Mouse (Mus musculus): ENCODE results near the gene Tbl1xr1. TPM values are rescaled to one million over a fixed set of nuclear protein-coding genes. Genes with fewer than 3 reads are reported as not detected.

Tbl1xr1 gene
- polyA plus RNA-seq, 2 experiments: 27.0 to 27.8 TPM

- no peak for TF ChIP-seq POLR2A (IDR thresholded peaks at IDR 0.05; ENCODE audit: borderline replicate concordance, extremely low read depth, insufficient read depth, insufficient read length)
- no peaks in the 10 kb centered on the region for H3K27me3 ChIP-seq (ENCODE audit: control insufficient read depth, insufficient read depth, low read length)
- DNase-seq (ENCODE audit: low spot score): no peak
- ATAC-seq (ENCODE audit: low FRiP score, low read depth): no peak
- H3K4me3 ChIP-seq (replicated peaks; ENCODE audit: low read length): no peak overlapping the region
- H3K4me2 ChIP-seq (replicated peaks; ENCODE audit: low read depth, low read length, severe bottlenecking): no peak overlapping the region
- peaks cover 20% of the 10 kb centered on the region for H3K4me1 ChIP-seq (ENCODE audit: control insufficient read depth, insufficient read depth, low read length)
- H3K9me3 ChIP-seq (ENCODE audit: control insufficient read depth, low read length): no peaks in the 10 kb centered on the region
- 52% methylated on average over 5 of the region's 5 CpGs for WGBS
- H3K27ac ChIP-seq (replicated peaks; ENCODE audit: low read depth, low read length): no peak overlapping the region
- H3K9ac ChIP-seq (ENCODE audit: low read depth, low read length, severe bottlenecking): no peak overlapping the region
- H3K36me3 ChIP-seq (ENCODE audit: control insufficient read depth, insufficient read depth, low read length): no peaks in the 10 kb centered on the region
Measured at GRCm38 (mm10) chr3:22103986-22104515, 27.6 kb downstream of the Tbl1xr1 start.

GRCm38 (mm10) chr3:22105471-22105870, 29.0 kb downstream of the Tbl1xr1 start:
- WGBS: 22% methylated on average over 6 of the region's 6 CpGs
- no peak for DNase-seq (ENCODE audit: low spot score)

DNA sequence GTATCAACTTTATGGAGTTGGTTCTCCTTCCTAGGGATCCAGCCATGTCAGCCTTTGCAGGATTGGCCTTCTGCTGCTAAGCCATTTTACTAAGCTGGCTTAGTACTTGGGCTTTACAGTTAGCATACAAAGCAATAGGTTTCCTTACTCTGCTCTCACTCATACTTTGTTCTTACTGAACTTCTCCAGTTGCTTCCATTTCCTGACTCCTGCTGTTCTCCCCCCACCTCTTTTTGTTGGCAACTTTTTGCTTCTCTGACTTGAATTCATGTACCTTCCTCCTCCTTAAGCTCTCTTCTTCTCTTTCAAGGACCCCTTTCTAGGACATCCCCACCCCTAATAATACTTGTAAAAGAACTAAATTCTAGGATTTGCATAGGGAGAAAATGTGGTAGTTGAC, 31.6 kb downstream of the Tbl1xr1 start:
- ATAC-seq (ENCODE audit: low FRiP score, low read depth) (no peak), DNase-seq (ENCODE audit: low spot score) (no peak)
- TF ChIP-seq POLR2A (IDR thresholded peaks at IDR 0.05; ENCODE audit: borderline replicate concordance, extremely low read depth, insufficient read depth, insufficient read length): no peak
- Histone ChIP-seq H3K27me3 (ENCODE audit: control insufficient read depth, insufficient read depth, low read length) (no peaks in the 10 kb centered on the region), H3K36me3 (ENCODE audit: control insufficient read depth, insufficient read depth, low read length) (no peaks in the 10 kb centered on the region), H3K4me2 (replicated peaks; ENCODE audit: low read depth, low read length, severe bottlenecking) (no peak overlapping the region), H3K9ac (ENCODE audit: low read depth, low read length, severe bottlenecking) (no peak overlapping the region), H3K27ac (replicated peaks; ENCODE audit: low read depth, low read length) (no peak overlapping the region), H3K9me3 (ENCODE audit: control insufficient read depth, low read length) (peaks cover 9% of the 10 kb centered on the region; the same call in 1 of the 2 replicates), H3K4me1 (ENCODE audit: control insufficient read depth, insufficient read depth, low read length) (peaks cover 16% of the 10 kb centered on the region), H3K4me3 (replicated peaks; ENCODE audit: low read length) (no peak overlapping the region)

More at GRCm38 (mm10) chr3:22105471-22105870, 29.0 kb downstream of the Tbl1xr1 start:
- H3K4me1 ChIP-seq (ENCODE audit: control insufficient read depth, insufficient read depth, low read length): peaks cover 16% of the 10 kb centered on the region
- no peaks in the 10 kb centered on the region for H3K9me3 ChIP-seq (ENCODE audit: control insufficient read depth, low read length)
- no peak overlapping the region for H3K4me2 ChIP-seq (replicated peaks; ENCODE audit: low read depth, low read length, severe bottlenecking)
- H3K4me3 ChIP-seq (replicated peaks; ENCODE audit: low read length): no peak overlapping the region
- TF ChIP-seq POLR2A (IDR thresholded peaks at IDR 0.05; ENCODE audit: borderline replicate concordance, extremely low read depth, insufficient read depth, insufficient read length): no peak
- H3K9ac ChIP-seq (ENCODE audit: low read depth, low read length, severe bottlenecking): no peak overlapping the region
- ATAC-seq (ENCODE audit: low FRiP score, low read depth): no peak
- no peaks in the 10 kb centered on the region for H3K36me3 ChIP-seq (ENCODE audit: control insufficient read depth, insufficient read depth, low read length)
- no peak overlapping the region for H3K27ac ChIP-seq (replicated peaks; ENCODE audit: low read depth, low read length)
- no peaks in the 10 kb centered on the region for H3K27me3 ChIP-seq (ENCODE audit: control insufficient read depth, insufficient read depth, low read length)

DNA sequence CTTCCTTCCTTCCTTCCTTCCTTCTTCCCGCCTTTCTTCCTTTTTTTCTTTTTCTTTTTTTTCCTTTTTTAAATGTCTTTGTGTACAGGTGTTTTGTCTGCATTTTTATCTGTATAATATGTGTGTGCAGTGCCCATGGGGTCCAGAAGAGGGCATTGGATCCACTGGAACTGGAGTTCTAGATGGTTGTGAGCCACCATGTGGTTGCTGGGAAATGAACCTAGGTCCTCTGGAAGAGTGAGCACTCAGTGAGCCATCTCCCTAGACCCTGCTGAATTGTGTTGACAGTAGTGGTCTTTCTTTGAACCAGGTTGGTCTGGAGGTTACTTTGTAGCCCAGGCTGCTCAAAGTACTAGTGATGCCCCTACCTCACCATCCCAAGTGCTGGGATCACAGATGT, 33.2 kb downstream of the Tbl1xr1 start:
- ATAC-seq (ENCODE audit: low FRiP score, low read depth): no peak
- no peak for TF ChIP-seq POLR2A (IDR thresholded peaks at IDR 0.05; ENCODE audit: borderline replicate concordance, extremely low read depth, insufficient read depth, insufficient read length)

GRCm38 (mm10) chr3:22113773-22114172, 37.3 kb downstream of the Tbl1xr1 start:
- no peak for TF ChIP-seq POLR2A (IDR thresholded peaks at IDR 0.05; ENCODE audit: borderline replicate concordance, extremely low read depth, insufficient read depth, insufficient read length)
- Histone ChIP-seq H3K9me3 (ENCODE audit: control insufficient read depth, low read length) (peaks cover 9% of the 10 kb centered on the region; the same call in 1 of the 2 replicates), H3K27me3 (ENCODE audit: control insufficient read depth, insufficient read depth, low read length) (no peaks in the 10 kb centered on the region), H3K27ac (replicated peaks; ENCODE audit: low read depth, low read length) (no peak overlapping the region), H3K36me3 (ENCODE audit: control insufficient read depth, insufficient read depth, low read length) (no peaks in the 10 kb centered on the region), H3K4me2 (replicated peaks; ENCODE audit: low read depth, low read length, severe bottlenecking) (no peak overlapping the region), H3K4me1 (ENCODE audit: control insufficient read depth, insufficient read depth, low read length) (peaks cover 11% of the 10 kb centered on the region), H3K9ac (ENCODE audit: low read depth, low read length, severe bottlenecking) (no peak overlapping the region), H3K4me3 (replicated peaks; ENCODE audit: low read length) (no peak overlapping the region)
- 92% methylated on average over 4 of the region's 4 CpGs for WGBS
- DNase-seq (ENCODE audit: low spot score): no peak
- no peak for ATAC-seq (ENCODE audit: low FRiP score, low read depth)

More for the DNA sequence above, 33.2 kb downstream of the Tbl1xr1 start:
- Histone ChIP-seq H3K4me1 (ENCODE audit: control insufficient read depth, insufficient read depth, low read length) (peaks cover 9% of the 10 kb centered on the region), H3K27ac (replicated peaks; ENCODE audit: low read depth, low read length) (no peak overlapping the region), H3K9ac (ENCODE audit: low read depth, low read length, severe bottlenecking) (no peak overlapping the region), H3K9me3 (ENCODE audit: control insufficient read depth, low read length) (peaks cover 9% of the 10 kb centered on the region; the same call in 1 of the 2 replicates), H3K36me3 (ENCODE audit: control insufficient read depth, insufficient read depth, low read length) (no peaks in the 10 kb centered on the region), H3K27me3 (ENCODE audit: control insufficient read depth, insufficient read depth, low read length) (no peaks in the 10 kb centered on the region), H3K4me2 (replicated peaks; ENCODE audit: low read depth, low read length, severe bottlenecking) (no peak overlapping the region), H3K4me3 (replicated peaks; ENCODE audit: low read length) (no peak overlapping the region)
- no peak for DNase-seq (ENCODE audit: low spot score)
- WGBS: 94% methylated on average over 1 of the region's 1 CpGs
